Mouse (Mus musculus): ENCODE data around the gene Nmbr. TPM values are rescaled to one million over a fixed set of nuclear protein-coding genes. Genes with fewer than 3 reads are reported as not detected.

Nmbr gene
- polyA plus RNA-seq, 1 experiment from 2014 or later, result 0.56 TPM

- Histone ChIP-seq H3K9ac (no peak overlapping the region; the same call in 1 of the 2 replicates), H3K4me1 (no peaks in the 10 kb centered on the region)
- peak; percentile 43; the same call in 1 of the 2 replicates for ATAC-seq (ENCODE audit: insufficient number of reproducible peaks, low FRiP score, low TSS enrichment, low read depth)
These were observed 54.5 kb downstream of the Nmbr start for GRCm38 (mm10) chr10:14759665-14760558.

GRCm38 (mm10) chr10:14760618-14761017 lies 55.2 kb downstream of the Nmbr start:
- Histone ChIP-seq H3K4me2 (replicated peaks) (peak overlapping the region; percentile 69), H3K27ac (replicated peaks) (no peak overlapping the region), H3K4me3 (replicated peaks) (peak overlapping the region; percentile 40), H3K4me1 (no peaks in the 10 kb centered on the region), H3K36me3 (no peaks in the 10 kb centered on the region), H3K9me3 (replicated peaks) (no peaks in the 10 kb centered on the region), H3K9ac (no peak overlapping the region), H3K27me3 (peaks cover 19% of the 10 kb centered on the region)
- WGBS, result 22% methylated on average over 8 of the region's 8 CpGs
- no peak for ATAC-seq (ENCODE audit: insufficient number of reproducible peaks, low FRiP score, low TSS enrichment, low read depth)

More at GRCm38 (mm10) chr10:14759665-14760558, 54.5 kb downstream of the Nmbr start:
- Histone ChIP-seq H3K4me2 (replicated peaks) (peak overlapping the region; percentile 69), H3K36me3 (no peaks in the 10 kb centered on the region), H3K4me3 (replicated peaks) (peak overlapping the region; percentile 40), H3K27me3 (peaks cover 19% of the 10 kb centered on the region), H3K27ac (replicated peaks) (no peak overlapping the region), H3K9me3 (replicated peaks) (no peaks in the 10 kb centered on the region)
- 2% methylated on average over 35 of the region's 35 CpGs for WGBS

- Histone ChIP-seq H3K27ac (replicated peaks) (no peak overlapping the region), H3K9me3 (replicated peaks) (no peaks in the 10 kb centered on the region), H3K4me3 (replicated peaks) (no peak overlapping the region), H3K9ac (no peak overlapping the region), H3K36me3 (no peaks in the 10 kb centered on the region), H3K4me2 (replicated peaks) (no peak overlapping the region), H3K27me3 (no peaks in the 10 kb centered on the region), H3K4me1 (no peaks in the 10 kb centered on the region)
- 87% methylated on average over 10 of the region's 10 CpGs for WGBS
- no peak for ATAC-seq (ENCODE audit: insufficient number of reproducible peaks, low FRiP score, low TSS enrichment, low read depth)
These were observed 65.0 kb downstream of the Nmbr start for GRCm38 (mm10) chr10:14770227-14770910.

GRCm38 (mm10) chr10:14774499-14774898 lies 69.1 kb downstream of the Nmbr start:
- Histone ChIP-seq H3K36me3 (no peaks in the 10 kb centered on the region), H3K4me3 (replicated peaks) (no peak overlapping the region), H3K27me3 (no peaks in the 10 kb centered on the region), H3K4me2 (replicated peaks) (no peak overlapping the region), H3K4me1 (no peaks in the 10 kb centered on the region), H3K9me3 (replicated peaks) (no peaks in the 10 kb centered on the region), H3K27ac (replicated peaks) (no peak overlapping the region), H3K9ac (no peak overlapping the region)
- no peak for ATAC-seq (ENCODE audit: insufficient number of reproducible peaks, low FRiP score, low TSS enrichment, low read depth)
- 27% methylated on average over 2 of the region's 2 CpGs for WGBS

GRCm38 (mm10) chr10:14789969-14790368 lies 84.6 kb downstream of the Nmbr start:
- H3K9me3 ChIP-seq (replicated peaks), result no peaks in the 10 kb centered on the region
- no peak overlapping the region for H3K27ac ChIP-seq (replicated peaks)
- no peaks in the 10 kb centered on the region for H3K4me1 ChIP-seq
- WGBS, result 69% methylated on average over 2 of the region's 2 CpGs
- H3K4me2 ChIP-seq (replicated peaks), result no peak overlapping the region
- H3K4me3 ChIP-seq (replicated peaks), result no peak overlapping the region
- ATAC-seq (ENCODE audit: insufficient number of reproducible peaks, low FRiP score, low TSS enrichment, low read depth), result no peak
- no peaks in the 10 kb centered on the region for H3K27me3 ChIP-seq
- no peak overlapping the region for H3K9ac ChIP-seq
- H3K36me3 ChIP-seq, result no peaks in the 10 kb centered on the region

- H3K9ac ChIP-seq, result no peak overlapping the region
- H3K36me3 ChIP-seq, result no peaks in the 10 kb centered on the region
- no peak overlapping the region for H3K4me2 ChIP-seq (replicated peaks)
- H3K4me1 ChIP-seq, result no peaks in the 10 kb centered on the region
- no peaks in the 10 kb centered on the region for H3K9me3 ChIP-seq (replicated peaks)
- H3K27me3 ChIP-seq, result no peaks in the 10 kb centered on the region
- ATAC-seq (ENCODE audit: insufficient number of reproducible peaks, low FRiP score, low TSS enrichment, low read depth), result no peak
- H3K4me3 ChIP-seq (replicated peaks), result no peak overlapping the region
- no peak overlapping the region for H3K27ac ChIP-seq (replicated peaks)
- 63% methylated on average over 4 of the region's 4 CpGs for WGBS
These were observed 111.6 kb downstream of the Nmbr start for GRCm38 (mm10) chr10:14816970-14817369.

Other genes with a start within 250 kb of the Nmbr start
- 7.3 and 8.0 TPM in 2 replicates for gene Adgrg6, start 159.9 kb upstream of the Nmbr start, polyA plus RNA-seq (2015; fragmentation: Nextera tagmentation; extraction: Ambion mirVana)
- 88.9 and 89.9 TPM in 2 replicates for gene Vta1, start within 50 bp of the Nmbr start, polyA plus RNA-seq (2015; fragmentation: Nextera tagmentation; extraction: Ambion mirVana)
- 0.28 TPM in 1 of 2 replicates, not detected in the other for gene Gje1, start 12.6 kb downstream of the Nmbr start, polyA plus RNA-seq (2015; fragmentation: Nextera tagmentation; extraction: Ambion mirVana)

All from embryonic facial prominence, embryonic 15.5 days (tissue).